Mouse (Mus musculus) CD4-positive naive resting alpha-beta T cell, adult 57 days (primary cell): ENCODE results near the gene Dusp12. TPM values are rescaled to one million over a fixed set of nuclear protein-coding genes. Genes with fewer than 3 reads are reported as not detected.

Experiments
- total RNA-seq: library from RNA; stranded (reverse); gene quantifications from one replicate; pipeline ENCODE4 v1.2.4, GENCODE M21; 2023

Gene Dusp12
- total RNA-seq: 21.9 TPM

GRCm38 (mm10) chr1:170884978-170885561 lies at the start of gene Dusp12, which contains the start of gene Gm26620:
Gene Dusp12, minus strand, starts transcription at chr1:170885540.
Gene Gm26620, plus strand, starts transcription at chr1:170885065.

GRCm38 (mm10) chr1:170927378-170927777 lies 42.0 kb upstream of the Dusp12 start, which contains the start of gene Fcrla:
Gene Fcrla, minus strand, starts transcription at chr1:170927583.

GRCm38 (mm10) chr1:170912891-170913615 lies 27.7 kb upstream of the Dusp12 start, which contains the start of gene Fcrlb:
Gene Fcrlb, minus strand, starts transcription at chr1:170912941.

GRCm38 (mm10) chr1:170867691-170868105 lies 17.6 kb downstream of the Dusp12 start, which contains the start of gene Atf6:
Gene Atf6, minus strand, starts transcription at chr1:170867771.

Other genes starting within 250 kb of the Dusp12 start
- gene Olfml2b, start 241.0 kb downstream of the Dusp12 start, total RNA-seq: not detected
- gene Atf6, start 17.8 kb downstream of the Dusp12 start, total RNA-seq: 8.4 TPM
- gene Gm26620, start 475 bp downstream of the Dusp12 start, total RNA-seq: not detected
- gene Fcrlb, start 27.4 kb upstream of the Dusp12 start, total RNA-seq: not detected
- gene Fcrla, start 42.0 kb upstream of the Dusp12 start, total RNA-seq: 13.2 TPM
- gene Fcgr2b, start 91.0 kb upstream of the Dusp12 start, total RNA-seq: 8.7 TPM
- gene Fcgr4, start 133.4 kb upstream of the Dusp12 start, total RNA-seq: 0.47 TPM
- gene Fcgr3, start 179.4 kb upstream of the Dusp12 start, total RNA-seq: 5.6 TPM
- gene Cfap126, start 228.4 kb upstream of the Dusp12 start, total RNA-seq: not detected